Mouse (Mus musculus) granulocyte monocyte progenitor cell, adult 5-6 weeks (primary cell): ENCODE measurements around the gene Gabarap. TPM values are rescaled to one million over a fixed set of nuclear protein-coding genes. Genes with fewer than 3 reads are reported as not detected.

Experiments
- ATAC-seq: replicated peaks from 2 replicates; pipeline ENCODE4 v1.8.0; 2016; ENCODE audit warnings: mild to moderate bottlenecking, moderate TSS enrichment, inconsistent platforms; ENCODE audit not compliant: poor library complexity, severe bottlenecking
- total RNA-seq, 2 experiments: library from RNA; stranded (forward) in 1 of 2; stranded (reverse) in 1 of 2; fragments of 200-712, 200-1000 nt in 1 of 2; fragments of >200 nt in 1 of 2; fragmentation: Nextera tagmentation in 1 of 2; gene quantifications; 2 replicates each; pipeline ENCODE4 v1.2.3; 2014 to 2017

The Gabarap gene
- total RNA-seq, 2 experiments from 2014 or later: 239 to 367 TPM

- no peak for ATAC-seq
Measured at GRCm38 (mm10) chr11:70017199-70017767, 26.3 kb downstream of the Gabarap start.

DNA sequence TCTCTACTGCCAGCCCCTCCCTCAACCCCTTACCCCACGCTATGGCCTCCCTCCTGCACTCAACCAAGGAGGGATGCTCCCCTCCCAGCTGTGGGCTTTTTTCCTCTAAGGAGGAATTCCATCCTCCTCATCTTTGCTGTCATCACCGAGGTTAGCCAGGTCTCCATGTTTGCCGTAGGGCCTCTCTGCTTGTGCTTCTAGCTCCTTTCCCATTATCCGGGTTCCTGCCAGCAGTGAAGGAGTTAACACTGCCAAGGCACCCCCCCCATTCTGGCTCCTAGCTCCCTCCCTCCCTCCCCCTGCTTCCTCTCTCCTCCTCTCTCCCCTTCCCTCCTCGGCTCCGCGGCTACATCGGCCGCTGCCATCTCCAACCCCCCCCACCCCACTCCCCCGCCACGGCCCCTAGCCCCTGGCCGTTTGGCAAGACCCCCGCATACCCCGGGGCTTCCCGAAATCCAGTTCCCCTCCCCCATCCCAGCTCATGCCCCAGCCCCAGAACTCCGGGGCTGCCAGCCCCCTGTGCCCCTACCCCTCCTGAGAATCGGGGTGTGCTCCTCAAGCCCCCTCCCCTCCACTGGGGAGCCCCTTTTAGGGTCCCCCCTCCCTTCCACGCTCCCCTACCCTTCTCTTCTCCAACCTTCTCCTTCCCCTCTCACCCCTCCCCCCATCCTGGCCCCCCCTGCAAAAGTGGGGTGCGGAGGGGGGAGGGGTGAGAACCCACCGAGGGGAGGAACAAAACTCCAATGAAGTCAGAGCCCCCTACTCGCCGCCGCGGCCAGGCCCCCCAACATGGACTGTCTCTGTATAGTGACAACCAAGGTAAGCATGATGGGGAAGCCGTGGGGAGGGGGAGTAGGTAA, 27.4 kb downstream of the Gabarap start:
- no peak for ATAC-seq

DNA sequence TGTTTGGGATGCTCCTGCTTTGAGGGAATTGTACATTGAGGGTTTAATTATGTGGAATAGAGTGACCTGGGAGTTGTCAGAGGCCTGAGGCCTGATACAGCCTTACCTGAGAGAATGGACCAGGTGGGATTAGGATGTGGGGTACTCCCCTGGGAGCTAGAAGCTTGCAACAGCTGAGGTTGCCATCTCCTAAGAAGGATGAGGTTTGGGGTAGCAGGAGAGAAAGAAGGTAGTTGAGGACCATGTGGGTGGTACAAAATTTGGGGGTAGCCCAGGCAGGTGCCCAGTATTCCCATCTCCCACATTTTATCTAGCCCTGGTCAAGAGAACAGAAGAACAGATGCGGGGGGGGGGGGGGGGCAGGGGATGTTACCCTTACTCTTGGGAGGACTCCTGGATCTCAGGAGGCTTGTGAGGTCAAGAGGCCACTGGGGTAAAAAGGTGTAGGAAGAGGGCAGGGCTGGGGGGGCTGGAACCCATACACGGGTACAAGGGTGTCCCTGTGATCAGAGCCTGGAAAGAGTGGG, 28.6 kb downstream of the Gabarap start:
- ATAC-seq: no peak

DNA sequence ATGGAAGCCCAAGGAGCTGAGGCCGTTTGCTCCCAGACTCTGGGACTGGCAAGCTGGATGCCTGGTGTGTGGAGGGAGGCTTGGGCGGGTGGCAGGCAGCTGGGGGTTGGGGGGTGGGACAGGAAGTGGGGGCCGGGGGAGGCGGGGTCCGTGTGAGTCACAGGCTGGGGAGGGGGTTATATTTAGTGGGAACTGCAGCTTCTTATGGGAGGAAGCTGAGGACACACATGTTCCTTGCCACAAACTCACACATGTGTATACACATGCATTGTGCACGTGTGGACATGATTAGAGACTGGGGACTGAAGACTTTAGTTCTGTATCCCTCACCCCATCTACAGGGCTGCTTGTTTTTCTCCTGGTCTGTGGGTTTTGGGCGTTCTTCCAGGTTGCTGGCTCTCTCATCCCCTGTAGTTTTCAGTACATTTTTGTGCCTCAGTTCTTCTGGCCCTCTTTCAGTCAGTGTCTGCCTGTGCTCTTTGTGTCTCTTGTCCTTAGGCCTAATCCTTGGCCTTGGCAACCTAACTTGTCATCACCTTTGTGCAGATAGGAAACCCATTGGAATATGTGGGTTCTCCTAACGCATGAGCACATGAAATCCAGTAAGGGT, 29.2 kb downstream of the Gabarap start:
- ATAC-seq: no peak

DNA sequence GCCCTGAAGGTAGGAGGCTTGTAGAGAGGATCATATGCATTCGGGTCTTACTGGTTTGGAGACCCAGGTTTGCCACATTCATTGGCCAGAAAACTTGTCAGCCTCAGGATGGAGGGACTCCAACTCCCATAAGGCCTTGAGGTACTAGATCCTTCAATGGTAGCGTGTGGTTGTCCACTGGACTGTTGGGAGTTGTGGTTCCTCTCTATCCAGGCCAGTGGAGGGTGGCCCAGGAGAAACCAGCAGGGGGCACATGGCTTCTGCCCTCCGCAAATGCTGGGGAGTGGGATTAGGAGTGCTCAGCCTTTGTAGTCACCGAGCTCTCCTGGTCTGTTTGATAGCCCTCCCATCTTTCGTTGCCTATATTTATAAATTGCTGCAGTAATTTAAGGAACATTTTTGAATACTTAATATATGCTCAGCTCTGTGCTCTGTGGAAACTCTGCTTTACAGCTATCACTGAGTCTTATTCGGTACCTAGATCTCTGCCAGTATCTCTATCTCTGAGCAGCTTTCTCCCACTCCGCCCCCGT, 29.9 kb downstream of the Gabarap start:
- ATAC-seq: peak; percentile 72

DNA sequence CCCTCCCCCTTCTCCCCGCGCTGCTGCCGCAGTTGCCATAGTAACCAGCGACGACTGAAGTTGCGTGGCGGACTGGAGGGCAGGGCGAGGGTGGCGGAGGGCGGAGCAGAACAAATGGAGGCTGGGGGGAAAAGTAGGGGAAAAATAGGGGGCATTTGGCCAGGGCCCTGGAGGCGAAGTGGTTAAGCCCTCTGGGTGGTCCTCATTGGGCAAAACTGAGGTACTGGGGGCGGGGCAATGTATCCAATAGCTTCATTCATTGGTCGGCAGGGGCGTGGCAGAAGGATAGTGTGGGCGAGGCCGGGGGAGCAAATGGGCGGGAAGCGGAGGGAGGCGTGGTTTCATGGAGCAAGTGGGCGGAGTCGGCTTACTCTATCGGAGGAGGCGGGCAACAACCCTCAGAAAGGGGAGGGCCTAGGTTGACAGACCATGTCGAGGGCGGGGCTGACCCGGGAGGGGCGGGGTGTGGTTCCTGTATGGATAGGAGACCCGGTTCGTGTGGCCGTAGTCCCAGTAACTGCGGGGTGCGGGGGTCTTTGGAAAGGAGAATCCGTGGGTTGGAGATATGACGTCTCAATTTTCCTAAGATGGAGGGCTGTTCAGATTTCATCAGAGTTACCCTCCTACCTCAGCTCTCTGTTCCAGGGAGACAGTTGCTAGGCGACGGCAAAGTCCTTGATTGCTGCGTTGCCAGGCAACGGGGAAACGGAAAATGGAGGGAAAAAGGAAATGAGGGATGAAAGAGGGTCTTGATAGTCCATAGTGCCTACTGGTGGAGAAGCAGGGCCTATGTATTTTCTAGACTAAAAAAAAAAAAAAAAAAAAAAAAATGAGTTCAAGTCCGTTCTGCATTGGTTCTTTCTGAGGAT, 30.6 kb downstream of the Gabarap start:
- peak; percentile 82 for ATAC-seq

DNA sequence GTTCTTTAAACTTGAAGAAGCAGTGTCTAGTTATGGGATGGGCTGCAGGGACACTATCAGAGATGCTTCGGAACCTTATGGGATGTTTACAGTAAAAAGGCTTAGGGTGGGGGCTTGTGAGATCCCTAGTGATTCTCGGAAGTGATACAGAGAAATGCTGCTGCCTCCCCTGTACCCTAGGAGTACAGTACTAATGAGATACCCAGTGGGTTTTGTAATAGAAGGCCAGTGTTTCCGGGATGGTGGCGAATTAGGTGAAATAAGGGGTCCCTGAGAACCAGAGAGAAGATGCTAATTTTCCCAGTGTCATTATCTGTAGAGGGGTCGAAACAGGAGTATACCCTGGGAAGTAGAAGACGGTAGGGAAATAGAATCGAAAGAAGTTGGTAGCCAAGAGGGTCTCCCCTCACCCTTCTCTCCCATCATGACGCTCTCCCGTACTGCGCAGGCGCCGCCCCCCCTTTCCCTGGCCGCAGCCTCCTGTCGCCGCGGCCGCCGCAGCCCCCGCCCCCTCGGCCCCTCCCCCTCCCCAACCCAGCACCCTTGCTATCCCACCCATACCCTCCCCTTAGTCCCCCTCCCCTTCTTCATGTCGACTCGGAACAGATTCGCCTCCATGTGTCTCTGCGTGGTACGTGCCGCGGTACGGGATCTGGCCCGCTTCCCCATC, 32.7 kb downstream of the Gabarap start:
- ATAC-seq: no peak

GRCm38 (mm10) chr11:70024151-70024514, 33.2 kb downstream of the Gabarap start:
- no peak for ATAC-seq

DNA sequence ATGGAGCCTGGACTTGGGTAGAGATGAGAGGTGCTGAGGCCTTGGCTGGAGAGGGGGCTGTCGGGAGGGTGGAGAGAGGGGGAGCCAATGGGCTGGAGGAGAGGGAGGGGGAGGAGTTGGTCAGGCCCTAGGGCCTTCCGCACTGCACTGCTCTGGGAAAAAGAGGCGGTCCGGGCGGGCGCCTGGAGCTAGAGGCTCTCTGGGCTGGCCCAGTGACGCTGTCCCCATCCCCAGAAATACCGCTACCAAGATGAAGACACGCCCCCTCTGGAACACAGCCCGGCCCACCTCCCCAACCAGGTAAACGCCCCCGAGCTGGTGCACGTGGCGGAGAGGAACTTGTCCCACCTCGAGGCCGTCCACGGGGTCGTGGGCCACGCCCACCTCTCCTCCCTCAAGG, 35.7 kb downstream of the Gabarap start:
- no peak for ATAC-seq

DNA sequence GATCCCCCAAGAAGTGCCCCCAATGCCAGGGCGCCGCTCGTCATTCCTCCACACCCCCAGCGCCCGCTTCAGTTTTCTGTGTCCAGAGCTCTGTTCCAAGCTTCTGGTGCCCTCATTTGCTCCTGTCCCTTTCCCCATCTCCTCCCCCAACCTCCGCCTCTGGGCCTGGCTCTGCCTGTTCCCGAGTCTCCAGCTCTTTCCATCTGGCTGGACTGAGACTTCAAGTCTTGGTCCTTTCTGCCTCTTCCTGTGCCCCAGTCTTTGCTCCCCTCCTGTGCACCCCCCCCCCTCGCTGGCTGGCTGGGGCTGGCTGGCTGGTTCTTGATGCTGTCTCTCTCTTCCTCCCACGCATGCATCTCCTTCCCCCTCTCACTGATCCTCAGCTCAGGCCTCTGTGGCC, 36.5 kb downstream of the Gabarap start:
- no peak for ATAC-seq

DNA sequence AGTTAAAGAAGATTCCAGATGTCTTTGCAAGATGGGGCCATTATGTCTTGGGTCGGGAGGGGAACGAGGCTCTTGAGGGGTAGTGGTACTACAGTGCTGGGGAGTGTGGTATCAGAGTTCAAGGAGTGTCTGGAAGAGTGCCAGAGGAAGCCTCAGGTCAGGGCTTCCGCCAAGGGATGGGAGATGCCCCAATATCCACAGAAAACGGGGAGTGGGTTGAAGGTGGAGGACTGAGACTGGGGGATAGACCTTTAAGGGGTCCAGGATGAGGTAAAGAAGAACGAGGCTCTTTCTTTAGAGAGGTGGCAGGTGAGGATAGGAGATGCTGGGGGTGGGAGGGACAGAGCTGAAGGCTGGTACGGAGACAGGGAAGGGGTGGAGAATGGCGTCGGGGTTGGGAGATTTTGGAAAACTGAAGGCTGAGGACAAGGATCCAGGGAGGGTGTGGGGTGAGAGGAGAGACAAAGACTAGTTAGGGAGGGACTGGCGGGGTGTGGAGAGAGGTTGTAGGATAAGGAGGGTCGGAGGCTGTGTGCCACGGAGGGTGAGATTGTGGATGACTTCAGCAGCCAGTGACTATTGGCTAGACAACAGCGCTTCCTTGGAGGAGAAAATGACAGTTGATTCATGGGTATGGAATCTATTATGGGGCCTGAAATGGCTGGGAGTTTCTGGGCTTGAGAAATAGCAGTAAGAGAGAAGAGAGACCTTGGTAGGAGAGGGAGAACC, 37.6 kb downstream of the Gabarap start:
- ATAC-seq: no peak

GRCm38 (mm10) chr11:70029130-70029801, 38.3 kb downstream of the Gabarap start:
- ATAC-seq: peak; percentile 69

- ATAC-seq: peak; percentile 25; the same call in 1 of the 2 replicates
Measured at GRCm38 (mm10) chr11:70029829-70030550, 39.0 kb downstream of the Gabarap start.

DNA sequence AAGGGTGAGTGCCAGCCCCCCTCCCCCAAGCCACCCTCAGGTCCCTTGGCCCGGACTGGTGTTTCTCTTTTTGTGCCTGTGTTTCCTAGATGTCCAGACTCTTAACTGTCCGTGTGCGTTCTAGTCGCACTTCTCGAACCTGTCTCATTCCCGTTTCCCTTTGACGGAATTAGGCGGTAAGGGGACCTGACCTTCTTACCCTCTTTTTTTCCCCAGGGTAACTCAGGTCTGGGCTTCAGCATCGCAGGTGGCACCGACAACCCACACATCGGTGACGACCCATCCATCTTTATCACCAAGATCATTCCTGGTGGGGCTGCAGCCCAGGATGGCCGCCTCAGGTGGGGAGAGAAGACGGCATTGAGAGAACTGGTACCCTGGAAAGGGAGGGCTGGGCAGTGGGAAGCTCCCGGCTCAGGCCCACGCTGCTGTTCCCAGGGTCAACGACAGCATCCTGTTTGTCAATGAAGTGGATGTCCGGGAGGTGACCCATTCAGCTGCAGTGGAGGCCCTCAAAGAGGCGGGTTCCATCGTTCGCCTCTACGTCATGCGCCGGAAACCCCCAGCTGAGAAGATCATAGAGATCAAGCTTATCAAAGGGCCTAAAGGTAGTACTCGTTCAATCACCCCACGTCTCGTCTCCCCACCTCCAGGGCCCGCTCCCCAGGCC, 39.8 kb downstream of the Gabarap start:
- ATAC-seq: no peak

- ATAC-seq: no peak
Measured at GRCm38 (mm10) chr11:70031321-70031670, 40.4 kb downstream of the Gabarap start.

DNA sequence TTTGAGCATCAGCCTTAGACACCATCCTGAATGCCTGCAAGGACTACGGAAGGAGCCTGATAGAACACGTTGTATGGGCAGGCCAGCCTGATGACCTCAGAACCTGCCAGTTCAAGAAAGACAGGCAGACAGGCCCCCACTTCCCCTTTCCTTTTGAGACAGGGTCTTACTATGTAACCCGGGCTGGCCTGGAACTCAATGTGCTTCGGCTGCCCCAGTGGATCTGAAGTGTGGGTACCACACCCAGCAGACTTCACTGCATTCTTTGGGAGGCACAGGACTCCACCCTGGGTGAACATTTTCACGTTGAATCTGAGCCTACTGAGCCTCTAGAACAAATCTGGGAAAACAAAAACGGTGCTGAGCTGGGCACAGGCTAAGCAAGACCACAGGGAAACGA, 47.2 kb downstream of the Gabarap start:
- ATAC-seq: peak; percentile 44; the same call in 1 of the 2 replicates

DNA sequence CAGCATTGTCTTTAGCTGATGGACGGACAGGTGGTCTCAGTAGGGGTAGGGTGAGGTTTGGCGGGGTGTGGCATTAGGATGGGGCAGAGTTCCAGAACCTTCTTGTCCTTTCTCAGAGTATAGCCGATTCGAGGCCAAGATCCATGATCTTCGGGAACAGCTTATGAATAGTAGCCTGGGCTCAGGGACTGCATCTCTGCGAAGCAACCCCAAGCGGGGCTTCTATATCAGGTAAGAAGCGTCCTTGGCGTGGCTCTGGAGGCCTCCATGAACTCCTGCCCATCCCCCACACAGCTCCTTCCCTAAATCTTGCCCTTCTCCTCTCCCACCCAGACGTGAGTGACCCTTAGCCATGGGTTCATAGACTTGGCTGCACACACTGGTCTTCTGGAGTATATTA, 48.7 kb downstream of the Gabarap start:
- ATAC-seq: no peak
